Mouse (Mus musculus): Measurements from ENCODE around the gene Olfr610. TPM values are rescaled to one million over a fixed set of nuclear protein-coding genes. Genes with fewer than 3 reads are reported as not detected.

Gene Olfr610
- polyA plus RNA-seq (2014; fragmentation: Illumina TruSeq; extraction: RNeasy Lipid Tissue Mini Kit (QIAGEN cat#74804); ENCODE audit: low read depth, low replicate concordance), result not detected

GRCm38 (mm10) chr7:103512022-103512421, at the start of gene Olfr610:
Gene Olfr610 (minus strand): TSS chr7:103512122.

DNA sequence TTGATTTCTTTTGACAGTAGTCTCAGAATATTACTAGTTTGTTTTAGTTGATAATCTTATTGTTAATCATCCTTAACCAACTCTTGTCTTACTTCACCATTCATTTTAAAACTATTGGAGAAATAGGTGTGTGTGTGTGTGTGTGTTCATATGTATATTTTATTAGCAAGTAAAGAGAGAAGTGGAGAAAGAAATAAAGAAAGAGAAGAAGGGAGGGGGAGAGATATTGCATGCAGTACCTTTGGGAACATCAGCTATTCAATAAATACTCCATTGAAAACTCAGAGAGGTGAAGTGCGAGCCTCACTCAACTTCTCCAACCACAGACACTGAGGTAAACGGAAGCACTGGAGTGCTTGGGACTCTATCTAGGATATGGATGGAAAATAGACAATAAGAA, 43.9 kb upstream of the Olfr610 start, which contains the start of gene Olfr615:
Gene Olfr615, plus strand, starts transcription at position 301 of the 400 bp plus-strand sequence.

DNA sequence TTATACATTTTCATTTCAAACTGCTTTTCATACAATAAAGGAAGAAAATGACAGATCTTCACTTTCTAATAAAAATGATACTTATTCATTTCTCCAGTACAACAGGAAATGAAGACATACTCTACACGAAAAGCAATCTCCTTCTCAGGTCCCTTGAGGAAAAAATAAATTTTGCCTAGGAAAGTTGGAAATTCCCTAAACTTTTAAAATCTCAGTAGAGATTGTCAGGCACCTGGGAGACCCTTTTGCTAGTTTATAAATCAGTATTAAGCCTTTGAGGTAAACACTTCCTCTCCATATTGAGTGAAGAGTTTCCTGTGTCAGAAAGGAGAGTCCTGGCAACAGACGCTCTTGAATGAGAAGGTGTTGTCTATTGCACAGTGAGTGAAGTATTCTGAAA, 35.9 kb upstream of the Olfr610 start, which contains the start of gene Olfr613:
Gene Olfr613, plus strand, starts transcription at position 301 of the 400 bp plus-strand sequence.

DNA sequence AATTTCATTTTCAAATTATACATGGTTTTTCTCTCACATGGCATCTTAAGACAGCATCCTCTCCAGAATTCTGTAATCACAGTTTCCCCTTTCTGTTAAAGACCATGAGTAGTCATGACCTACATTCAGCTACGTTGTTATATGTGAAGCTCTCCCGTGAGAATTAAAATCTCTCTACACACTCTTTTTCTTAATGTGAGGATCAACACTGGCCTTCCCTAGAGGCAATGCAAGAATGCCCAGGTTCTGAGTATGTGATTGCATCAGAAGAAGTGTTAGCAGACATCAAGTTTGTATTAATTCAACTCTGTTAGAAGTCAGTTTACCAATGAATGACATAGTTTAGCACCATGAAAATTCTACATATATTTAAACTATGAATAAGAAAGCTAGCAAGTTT, 30.7 kb upstream of the Olfr610 start, which contains the start of gene Olfr612:
Gene Olfr612, minus strand, starts transcription at position 101 of the 400 bp plus-strand sequence.

GRCm38 (mm10) chr7:103520746-103521145, 8.8 kb upstream of the Olfr610 start, which contains the start of gene Olfr611:
Gene Olfr611 (minus strand): TSS chr7:103520846.

GRCm38 (mm10) chr7:103497962-103498361, 14.0 kb downstream of the Olfr610 start, which contains the start of gene Olfr609:
Gene Olfr609 (minus strand): TSS chr7:103498062.

GRCm38 (mm10) chr7:103469577-103469976, 42.3 kb downstream of the Olfr610 start, which contains the start of gene Olfr608:
Gene Olfr608 (plus strand): TSS chr7:103469877.

Other genes with a start within 250 kb of the Olfr610 start
- not detected for gene Olfr596, start 206.5 kb downstream of the Olfr610 start, polyA plus RNA-seq (2014; fragmentation: Illumina TruSeq; extraction: RNeasy Lipid Tissue Mini Kit (QIAGEN cat#74804); ENCODE audit: low read depth, low replicate concordance)
- gene Olfr597, start 195.8 kb downstream of the Olfr610 start, polyA plus RNA-seq (2014; fragmentation: Illumina TruSeq; extraction: RNeasy Lipid Tissue Mini Kit (QIAGEN cat#74804); ENCODE audit: low read depth, low replicate concordance), result not detected
- not detected for gene Olfr598, start 188.6 kb downstream of the Olfr610 start, polyA plus RNA-seq (2014; fragmentation: Illumina TruSeq; extraction: RNeasy Lipid Tissue Mini Kit (QIAGEN cat#74804); ENCODE audit: low read depth, low replicate concordance)
- gene Olfr599, start 176.2 kb downstream of the Olfr610 start, polyA plus RNA-seq (2014; fragmentation: Illumina TruSeq; extraction: RNeasy Lipid Tissue Mini Kit (QIAGEN cat#74804); ENCODE audit: low read depth, low replicate concordance), result not detected
- gene Olfr600, start 162.5 kb downstream of the Olfr610 start, polyA plus RNA-seq (2014; fragmentation: Illumina TruSeq; extraction: RNeasy Lipid Tissue Mini Kit (QIAGEN cat#74804); ENCODE audit: low read depth, low replicate concordance), result not detected
- not detected for gene Olfr601, start 149.5 kb downstream of the Olfr610 start, polyA plus RNA-seq (2014; fragmentation: Illumina TruSeq; extraction: RNeasy Lipid Tissue Mini Kit (QIAGEN cat#74804); ENCODE audit: low read depth, low replicate concordance)
- gene Olfr603, start 125.9 kb downstream of the Olfr610 start, polyA plus RNA-seq (2014; fragmentation: Illumina TruSeq; extraction: RNeasy Lipid Tissue Mini Kit (QIAGEN cat#74804); ENCODE audit: low read depth, low replicate concordance), result not detected
- not detected for gene Usp17lc, start 97.0 kb downstream of the Olfr610 start, polyA plus RNA-seq (2014; fragmentation: Illumina TruSeq; extraction: RNeasy Lipid Tissue Mini Kit (QIAGEN cat#74804); ENCODE audit: low read depth, low replicate concordance)
- not detected for gene Olfr605, start 66.7 kb downstream of the Olfr610 start, polyA plus RNA-seq (2014; fragmentation: Illumina TruSeq; extraction: RNeasy Lipid Tissue Mini Kit (QIAGEN cat#74804); ENCODE audit: low read depth, low replicate concordance)
- not detected for gene Olfr606, start 63.1 kb downstream of the Olfr610 start, polyA plus RNA-seq (2014; fragmentation: Illumina TruSeq; extraction: RNeasy Lipid Tissue Mini Kit (QIAGEN cat#74804); ENCODE audit: low read depth, low replicate concordance)
- gene Olfr607, start 48.0 kb downstream of the Olfr610 start, polyA plus RNA-seq (2014; fragmentation: Illumina TruSeq; extraction: RNeasy Lipid Tissue Mini Kit (QIAGEN cat#74804); ENCODE audit: low read depth, low replicate concordance), result not detected
- gene Olfr608, start 42.2 kb downstream of the Olfr610 start, polyA plus RNA-seq (2014; fragmentation: Illumina TruSeq; extraction: RNeasy Lipid Tissue Mini Kit (QIAGEN cat#74804); ENCODE audit: low read depth, low replicate concordance), result not detected
- gene Olfr609, start 14.1 kb downstream of the Olfr610 start, polyA plus RNA-seq (2014; fragmentation: Illumina TruSeq; extraction: RNeasy Lipid Tissue Mini Kit (QIAGEN cat#74804); ENCODE audit: low read depth, low replicate concordance), result not detected
- gene Olfr611, start 8.7 kb upstream of the Olfr610 start, polyA plus RNA-seq (2014; fragmentation: Illumina TruSeq; extraction: RNeasy Lipid Tissue Mini Kit (QIAGEN cat#74804); ENCODE audit: low read depth, low replicate concordance), result not detected
- gene Olfr612, start 30.6 kb upstream of the Olfr610 start, polyA plus RNA-seq (2014; fragmentation: Illumina TruSeq; extraction: RNeasy Lipid Tissue Mini Kit (QIAGEN cat#74804); ENCODE audit: low read depth, low replicate concordance), result not detected
- gene Olfr613, start 36.0 kb upstream of the Olfr610 start, polyA plus RNA-seq (2014; fragmentation: Illumina TruSeq; extraction: RNeasy Lipid Tissue Mini Kit (QIAGEN cat#74804); ENCODE audit: low read depth, low replicate concordance), result not detected
- gene Olfr615, start 44.0 kb upstream of the Olfr610 start, polyA plus RNA-seq (2014; fragmentation: Illumina TruSeq; extraction: RNeasy Lipid Tissue Mini Kit (QIAGEN cat#74804); ENCODE audit: low read depth, low replicate concordance), result not detected
- gene Olfr616, start 57.0 kb upstream of the Olfr610 start, polyA plus RNA-seq (2014; fragmentation: Illumina TruSeq; extraction: RNeasy Lipid Tissue Mini Kit (QIAGEN cat#74804); ENCODE audit: low read depth, low replicate concordance), result not detected
- not detected for gene Olfr617, start 60.9 kb upstream of the Olfr610 start, polyA plus RNA-seq (2014; fragmentation: Illumina TruSeq; extraction: RNeasy Lipid Tissue Mini Kit (QIAGEN cat#74804); ENCODE audit: low read depth, low replicate concordance)
- not detected for gene Olfr618, start 78.0 kb upstream of the Olfr610 start, polyA plus RNA-seq (2014; fragmentation: Illumina TruSeq; extraction: RNeasy Lipid Tissue Mini Kit (QIAGEN cat#74804); ENCODE audit: low read depth, low replicate concordance)
- gene Olfr619, start 88.5 kb upstream of the Olfr610 start, polyA plus RNA-seq (2014; fragmentation: Illumina TruSeq; extraction: RNeasy Lipid Tissue Mini Kit (QIAGEN cat#74804); ENCODE audit: low read depth, low replicate concordance), result not detected
- not detected for gene Olfr620, start 100.4 kb upstream of the Olfr610 start, polyA plus RNA-seq (2014; fragmentation: Illumina TruSeq; extraction: RNeasy Lipid Tissue Mini Kit (QIAGEN cat#74804); ENCODE audit: low read depth, low replicate concordance)
- not detected for gene Olfr622, start 130.6 kb upstream of the Olfr610 start, polyA plus RNA-seq (2014; fragmentation: Illumina TruSeq; extraction: RNeasy Lipid Tissue Mini Kit (QIAGEN cat#74804); ENCODE audit: low read depth, low replicate concordance)
- not detected for gene Olfr623, start 151.6 kb upstream of the Olfr610 start, polyA plus RNA-seq (2014; fragmentation: Illumina TruSeq; extraction: RNeasy Lipid Tissue Mini Kit (QIAGEN cat#74804); ENCODE audit: low read depth, low replicate concordance)
- gene Olfr624, start 159.1 kb upstream of the Olfr610 start, polyA plus RNA-seq (2014; fragmentation: Illumina TruSeq; extraction: RNeasy Lipid Tissue Mini Kit (QIAGEN cat#74804); ENCODE audit: low read depth, low replicate concordance), result 0.12 TPM
- gene Olfr625-ps1, start 170.6 kb upstream of the Olfr610 start, polyA plus RNA-seq (2014; fragmentation: Illumina TruSeq; extraction: RNeasy Lipid Tissue Mini Kit (QIAGEN cat#74804); ENCODE audit: low read depth, low replicate concordance), result not detected
- not detected for gene Olfr243, start 202.5 kb upstream of the Olfr610 start, polyA plus RNA-seq (2014; fragmentation: Illumina TruSeq; extraction: RNeasy Lipid Tissue Mini Kit (QIAGEN cat#74804); ENCODE audit: low read depth, low replicate concordance)
- not detected for gene Olfr628, start 218.3 kb upstream of the Olfr610 start, polyA plus RNA-seq (2014; fragmentation: Illumina TruSeq; extraction: RNeasy Lipid Tissue Mini Kit (QIAGEN cat#74804); ENCODE audit: low read depth, low replicate concordance)
- gene Olfr629, start 232.8 kb upstream of the Olfr610 start, polyA plus RNA-seq (2014; fragmentation: Illumina TruSeq; extraction: RNeasy Lipid Tissue Mini Kit (QIAGEN cat#74804); ENCODE audit: low read depth, low replicate concordance), result not detected
- gene Olfr630, start 245.2 kb upstream of the Olfr610 start, polyA plus RNA-seq (2014; fragmentation: Illumina TruSeq; extraction: RNeasy Lipid Tissue Mini Kit (QIAGEN cat#74804); ENCODE audit: low read depth, low replicate concordance), result not detected